Mouse (Mus musculus) kidney, adult 2 months (tissue): ENCODE measurements around the gene Fermt2. TPM values are rescaled to one million over a fixed set of nuclear protein-coding genes. Genes with fewer than 3 reads are reported as not detected.

Experiments
- DNase-seq: peaks from one replicate; pipeline ENCODE4 v3.0.0; 2021
- H3K27ac ChIP-seq: fragments of 200-500 bp; 2 replicates; pipeline ENCODE4 v1.5.1; 2012; ENCODE audit warnings: low read depth, low read length, control low read depth, inconsistent platforms; ENCODE audit not compliant: insufficient read depth
- H3K27me3 ChIP-seq: fragments of 200-500 bp; replicated peaks from 2 replicates; pipeline ENCODE4 v1.6.1; 2012; ENCODE audit warnings: mild to moderate bottlenecking, moderate library complexity, low read length, inconsistent platforms; ENCODE audit not compliant: control insufficient read depth, insufficient read depth
- H3K36me3 ChIP-seq: fragments of 200-500 bp; 2 replicates; pipeline ENCODE4 v1.6.1; 2012; ENCODE audit warnings: mild to moderate bottlenecking, moderate library complexity, low read length, inconsistent platforms; ENCODE audit not compliant: control insufficient read depth, insufficient read depth
- H3K4me1 ChIP-seq: fragments of 200-500 bp; 2 replicates; pipeline ENCODE4 v1.6.1; 2011; ENCODE audit warnings: low read length; ENCODE audit not compliant: control insufficient read depth, insufficient read depth
- H3K4me3 ChIP-seq: fragments of 200-500 bp; 2 replicates; pipeline ENCODE4 v1.5.1; 2011; ENCODE audit warnings: mild to moderate bottlenecking, low read depth, low read length, control low read depth; ENCODE audit not compliant: insufficient read depth
- CTCF ChIP-seq: fragments of 200-500 bp; conservative IDR thresholded peaks from 2 replicates; pipeline ENCODE4 v1.5.1; 2011; ENCODE audit warnings: low read depth, mild to moderate bottlenecking, control low read depth, low read length, moderate library complexity, mixed read lengths; ENCODE audit not compliant: insufficient read depth, insufficient read length
- POLR2A ChIP-seq: fragments of 200-500 bp; IDR thresholded peaks from one replicate; pipeline ENCODE4 v1.6.1; 2011; ENCODE audit warnings: low read depth, low read length, control low read depth
- WGBS: fragments of 180-500 bp; shearing (Covaris S2); methylation state at CpG from one replicate; pipeline ENCODE4 v1.1.7; 2018; 5-methylcytosine and 5-hydroxymethylcytosine counted together
- polyA plus RNA-seq: library from polyadenylated mRNA; depleted of rRNA; stranded (reverse); fragments of >200 nt; gene quantifications from 2 replicates; pipeline ENCODE4 v1.2.3, GENCODE M21; 2012

The Fermt2 gene
- polyA plus RNA-seq, 1 experiment: 47.2 TPM

GRCm38 (mm10) chr14:45445445-45445844, 84.5 kb downstream of the Fermt2 start:
- Histone ChIP-seq H3K27me3 (no peaks in the 10 kb centered on the region), H3K4me3 (no peak overlapping the region), H3K36me3 (no peaks in the 10 kb centered on the region), H3K27ac (0 out of 2 replicates have a peak overlapping the region, but pooled peaks have one; percentile 24), H3K4me1 (peaks cover 12% of the 10 kb centered on the region)
- WGBS: 51% methylated on average over 12 of the region's 12 CpGs
- TF ChIP-seq POLR2A (no peak), CTCF (no peak)
- no peak for DNase-seq

- peaks cover 12% of the 10 kb centered on the region for H3K4me1 ChIP-seq
- WGBS: 62% methylated on average over 7 of the region's 7 CpGs
- DNase-seq: no peak
- TF ChIP-seq CTCF: no peak
- TF ChIP-seq POLR2A: no peak
- H3K27ac ChIP-seq: 0 out of 2 replicates have a peak overlapping the region, but pooled peaks have one; percentile 24
- no peak overlapping the region for H3K4me3 ChIP-seq
- H3K27me3 ChIP-seq: no peaks in the 10 kb centered on the region
- H3K36me3 ChIP-seq: no peaks in the 10 kb centered on the region
Observed at GRCm38 (mm10) chr14:45444870-45445269, 85.0 kb downstream of the Fermt2 start.

- Histone ChIP-seq H3K27ac (no peak overlapping the region), H3K4me3 (no peak overlapping the region), H3K36me3 (no peaks in the 10 kb centered on the region), H3K4me1 (peaks cover 18% of the 10 kb centered on the region), H3K27me3 (no peaks in the 10 kb centered on the region)
- TF ChIP-seq CTCF (no peak), POLR2A (no peak)
- DNase-seq: no peak
- 60% methylated on average over 12 of the region's 12 CpGs for WGBS
Observed at GRCm38 (mm10) chr14:45442781-45443560, 86.9 kb downstream of the Fermt2 start.

GRCm38 (mm10) chr14:45441291-45441690, 88.6 kb downstream of the Fermt2 start:
- H3K27ac ChIP-seq: no peak overlapping the region
- peaks cover 18% of the 10 kb centered on the region for H3K4me1 ChIP-seq
- TF ChIP-seq CTCF (no peak), POLR2A (no peak)
- H3K4me3 ChIP-seq: no peak overlapping the region
- DNase-seq: no peak
- H3K36me3 ChIP-seq: no peaks in the 10 kb centered on the region
- 69% methylated on average over 6 of the region's 6 CpGs for WGBS
- H3K27me3 ChIP-seq: no peaks in the 10 kb centered on the region

- DNase-seq: no peak
- no peaks in the 10 kb centered on the region for H3K36me3 ChIP-seq
- peaks cover 12% of the 10 kb centered on the region; the same call in 1 of the 2 replicates for H3K4me1 ChIP-seq
- no peak overlapping the region for H3K4me3 ChIP-seq
- TF ChIP-seq CTCF (no peak), POLR2A (no peak)
- peak overlapping the region; percentile 37; the same call in 1 of the 2 replicates for H3K27ac ChIP-seq
- H3K27me3 ChIP-seq: no peaks in the 10 kb centered on the region
- WGBS: 91% methylated on average over 9 of the region's 9 CpGs
Observed at GRCm38 (mm10) chr14:45439387-45439786, 90.5 kb downstream of the Fermt2 start.

GRCm38 (mm10) chr14:45438931-45439275, 91.0 kb downstream of the Fermt2 start:
- Histone ChIP-seq H3K27ac (peak overlapping the region; percentile 37; the same call in 1 of the 2 replicates), H3K36me3 (no peaks in the 10 kb centered on the region)

GRCm38 (mm10) chr14:45438250-45438930, 91.5 kb downstream of the Fermt2 start:
- 55% methylated on average over 19 of the region's 19 CpGs for WGBS
- peak; percentile 47 for DNase-seq
- Histone ChIP-seq H3K36me3 (no peaks in the 10 kb centered on the region), H3K4me3 (peak overlapping the region; percentile 11; the same call in 1 of the 2 replicates), H3K4me1 (peaks cover 12% of the 10 kb centered on the region; the same call in 1 of the 2 replicates), H3K27ac (peak overlapping the region; percentile 97), H3K27me3 (no peaks in the 10 kb centered on the region)
- no peak for TF ChIP-seq CTCF
- TF ChIP-seq POLR2A: no peak

More at GRCm38 (mm10) chr14:45438931-45439275, 91.0 kb downstream of the Fermt2 start:
- H3K27me3 ChIP-seq: no peaks in the 10 kb centered on the region
- no peak for DNase-seq
- no peak overlapping the region for H3K4me3 ChIP-seq
- TF ChIP-seq POLR2A (no peak), CTCF (no peak)
- WGBS: 70% methylated on average over 2 of the region's 2 CpGs
- H3K4me1 ChIP-seq: peaks cover 12% of the 10 kb centered on the region; the same call in 1 of the 2 replicates
